Comparison of ENCODE assay signal across 15 mouse cellular contexts in genomic region chr14:102793753-102794152, GRCm38 (mm10).
"Had no signal": no experiment of that assay in that cellular context is flagged by ENCODE, and none has a peak within 500 bp of the region (broad histone marks: within the 10 kb centered on the region; RNA-seq: fewer than 3 reads in every experiment).

No protein-coding gene starts in this region.

- ATAC-seq: liver, postnatal 0 days; lung, postnatal 0 days; midbrain, embryonic 15.5 days had no signal

- DNase-seq: liver, postnatal 0 days; lung, adult 2 months; lung, postnatal 14 days; lung, postnatal 4 days; right cerebral cortex, postnatal 14 days; thymus, adult 18-20 months; thymus, postnatal 14 days; thymus, postnatal 36 days had no signal

- H3K36me3 ChIP-seq: liver, embryonic 15.5 days; lung, embryonic 15.5 days; midbrain, embryonic 10.5 days; midbrain, embryonic 12.5 days; midbrain, embryonic 15.5 days; neural tube, embryonic 12.5 days had no signal

- H3K9me3 ChIP-seq: liver, embryonic 15.5 days; lung, embryonic 15.5 days; midbrain, embryonic 10.5 days; midbrain, embryonic 12.5 days; midbrain, embryonic 15.5 days; neural tube, embryonic 12.5 days had no signal

- H3K27ac ChIP-seq: liver, embryonic 15.5 days; lung, embryonic 15.5 days; midbrain, embryonic 10.5 days; midbrain, embryonic 12.5 days; midbrain, embryonic 15.5 days; neural tube, embryonic 12.5 days had no signal

- H3K27me3 ChIP-seq: liver, embryonic 15.5 days; lung, embryonic 15.5 days; midbrain, embryonic 12.5 days; midbrain, embryonic 15.5 days; neural tube, embryonic 12.5 days had no signal

- H3K4me3 ChIP-seq: liver, embryonic 15.5 days; lung, embryonic 15.5 days; midbrain, embryonic 10.5 days; midbrain, embryonic 12.5 days; midbrain, embryonic 15.5 days; neural tube, embryonic 12.5 days had no signal

- H3K4me2 ChIP-seq: liver, embryonic 15.5 days; lung, embryonic 15.5 days; midbrain, embryonic 12.5 days; midbrain, embryonic 15.5 days; neural tube, embryonic 12.5 days had no signal

- H3K4me1 ChIP-seq: liver, embryonic 15.5 days; lung, embryonic 15.5 days; midbrain, embryonic 12.5 days; midbrain, embryonic 15.5 days; neural tube, embryonic 12.5 days had no signal

- H3K9ac ChIP-seq: liver, embryonic 15.5 days; liver, postnatal 0 days; lung, embryonic 15.5 days; midbrain, embryonic 12.5 days; midbrain, embryonic 15.5 days; neural tube, embryonic 12.5 days had no signal
